Mouse (Mus musculus): ENCODE results near the gene Mrpl36. TPM values are rescaled to one million over a fixed set of nuclear protein-coding genes. Genes with fewer than 3 reads are reported as not detected.

The Mrpl36 gene
- total RNA-seq, 4 experiments from 2014 or later, result 58.8 to 75.6 (median 65.2) TPM

DNA sequence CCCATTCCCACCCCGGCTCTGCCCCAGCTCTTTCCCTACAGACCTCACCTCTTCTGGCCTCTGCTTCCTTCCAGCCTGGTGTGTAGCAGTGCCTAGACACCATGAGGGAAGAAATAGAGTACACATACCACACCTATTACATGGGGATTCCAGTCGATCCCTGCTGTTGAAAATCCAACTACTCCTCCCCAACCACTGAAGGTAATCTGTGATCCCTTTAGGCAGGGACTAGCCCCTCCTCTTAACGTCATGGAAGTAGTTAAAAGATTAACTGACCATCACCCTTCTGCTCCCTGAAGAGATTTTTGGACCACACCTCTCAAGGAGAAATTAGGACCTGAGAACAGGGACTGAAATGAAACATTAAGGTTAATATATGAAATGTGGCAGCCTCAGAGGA lies 18.9 kb downstream of the Mrpl36 start:
- DNase-seq, result no peak

DNA sequence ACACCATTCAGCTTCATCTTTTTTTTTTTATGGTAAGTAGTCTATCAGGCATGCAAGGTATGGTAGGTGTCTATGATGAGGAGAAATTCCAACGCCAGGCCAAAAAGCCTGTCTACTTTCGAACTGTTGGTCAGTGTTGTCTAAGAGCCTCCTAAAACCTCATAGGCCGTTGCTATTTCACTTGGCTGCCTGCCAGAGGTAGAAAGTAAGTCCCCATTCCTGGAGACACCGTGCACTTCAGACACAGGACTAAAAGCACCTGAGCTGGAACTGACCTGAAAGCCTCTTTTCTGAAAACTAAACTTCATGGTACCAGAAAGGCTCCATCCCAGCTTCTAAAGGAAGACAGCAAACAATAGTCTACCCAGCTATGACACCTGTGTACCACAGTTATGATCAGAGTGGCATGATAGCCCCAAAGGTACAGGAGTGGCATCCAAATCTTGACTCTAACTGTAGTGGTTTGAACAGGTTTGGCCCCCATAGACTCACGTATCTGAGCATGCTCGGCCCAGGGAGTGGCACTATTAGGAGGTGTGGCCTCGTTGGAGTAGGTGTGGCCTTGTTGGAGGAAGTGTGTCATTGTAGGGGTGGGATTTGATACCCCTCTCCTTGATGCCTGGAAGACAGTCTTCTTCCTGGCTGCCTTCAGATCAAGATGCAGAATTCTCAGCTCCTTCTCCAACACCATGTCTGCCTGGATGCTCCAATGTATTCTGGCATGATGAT lies 19.8 kb downstream of the Mrpl36 start:
- no peak for DNase-seq

DNA sequence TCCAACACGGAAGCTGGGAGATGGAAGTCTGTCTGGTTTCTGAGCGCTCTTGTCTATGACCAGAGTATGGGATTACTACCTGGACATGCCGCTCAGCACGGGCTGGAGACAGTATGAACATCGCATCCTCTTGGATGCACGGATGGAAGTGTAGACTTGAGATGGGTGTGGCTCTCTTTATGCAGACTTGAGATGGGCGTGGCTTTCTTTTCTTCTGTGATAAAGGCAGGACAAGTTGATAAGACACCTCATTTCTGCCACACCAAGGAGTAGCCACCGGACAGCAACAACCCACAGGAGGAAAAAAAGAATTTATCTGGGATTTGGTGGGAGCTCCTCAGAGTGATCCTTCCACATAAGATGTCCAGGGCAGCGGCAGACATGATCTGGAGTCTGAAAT lies 22.4 kb downstream of the Mrpl36 start:
- DNase-seq, result no peak

DNA sequence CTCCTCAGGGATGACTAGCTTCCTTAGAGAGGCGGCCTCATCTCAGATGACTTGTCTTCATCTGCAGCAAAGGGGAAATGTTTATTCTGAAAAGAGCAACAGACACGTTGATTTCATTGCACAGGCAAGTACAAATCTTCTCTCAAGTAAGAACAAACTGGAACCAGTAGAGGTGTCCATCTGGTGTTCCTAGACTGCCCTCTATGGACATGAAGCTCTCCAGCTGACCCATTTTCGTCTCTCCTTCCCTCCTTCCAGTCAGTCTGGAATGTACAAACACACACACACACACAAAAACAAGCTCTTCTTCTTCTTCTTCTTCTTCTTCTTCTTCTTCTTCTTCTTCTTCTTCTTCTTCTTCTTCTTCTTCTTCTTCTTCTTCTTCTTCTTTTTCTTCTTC lies 23.6 kb downstream of the Mrpl36 start:
- no peak for DNase-seq

DNA sequence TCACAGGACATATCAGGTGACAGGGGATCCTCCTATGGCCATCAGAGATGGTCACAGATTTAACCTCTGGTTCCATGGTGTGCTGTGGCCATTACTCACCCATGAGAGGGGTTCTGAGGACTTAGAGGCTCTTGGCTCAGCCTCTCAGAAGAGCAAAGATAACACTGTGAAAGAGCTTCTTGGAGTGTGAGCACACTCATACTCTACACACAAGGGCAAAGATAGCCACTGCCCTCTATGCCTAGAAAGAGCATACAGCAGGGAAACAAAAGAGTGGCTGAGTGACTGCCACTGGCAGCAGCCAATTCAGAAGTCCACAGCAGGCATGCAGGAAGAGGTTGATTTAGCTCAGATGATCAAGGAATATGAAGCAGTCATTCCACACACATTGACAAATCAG lies 24.2 kb downstream of the Mrpl36 start:
- no peak for DNase-seq

DNA sequence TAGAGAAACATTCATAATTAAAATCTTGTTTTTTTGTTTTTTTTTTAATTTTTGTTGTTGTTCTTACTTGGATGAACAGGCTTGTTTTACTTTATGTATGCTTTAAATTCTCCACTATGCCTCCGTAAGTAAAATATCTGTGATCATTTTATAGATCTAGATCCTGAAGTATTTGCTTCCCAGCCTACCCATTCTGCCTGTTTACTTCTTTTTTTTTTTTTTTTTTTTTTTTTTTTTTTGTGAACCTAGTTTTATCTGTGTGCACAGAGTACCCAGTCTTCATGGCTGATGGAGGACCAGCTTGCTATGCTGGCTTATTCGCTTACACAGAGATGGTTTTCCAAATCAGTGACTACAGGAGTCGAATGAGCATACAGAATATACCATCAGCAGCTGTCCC lies 28.8 kb downstream of the Mrpl36 start:
- no peak for DNase-seq

DNA sequence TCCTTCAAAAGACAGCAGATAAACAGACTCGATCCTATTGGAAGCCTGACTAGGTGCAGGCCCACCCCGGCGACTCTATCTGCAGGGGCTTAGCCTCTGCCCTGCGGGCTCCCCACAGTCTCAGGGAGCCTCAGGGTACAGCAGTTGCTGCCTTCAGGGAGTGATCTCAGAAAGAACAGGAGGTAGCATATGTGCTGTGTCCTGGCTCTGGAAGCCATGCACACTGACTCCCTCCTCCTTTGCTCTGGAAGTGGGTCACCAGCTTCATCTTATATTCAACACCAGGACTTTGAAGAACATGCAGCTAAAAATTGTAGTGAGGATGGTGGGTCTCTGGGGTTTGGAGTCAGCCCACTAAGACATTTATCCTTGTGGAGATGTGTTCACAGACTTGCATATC lies 45.1 kb downstream of the Mrpl36 start:
- DNase-seq, result no peak

DNA sequence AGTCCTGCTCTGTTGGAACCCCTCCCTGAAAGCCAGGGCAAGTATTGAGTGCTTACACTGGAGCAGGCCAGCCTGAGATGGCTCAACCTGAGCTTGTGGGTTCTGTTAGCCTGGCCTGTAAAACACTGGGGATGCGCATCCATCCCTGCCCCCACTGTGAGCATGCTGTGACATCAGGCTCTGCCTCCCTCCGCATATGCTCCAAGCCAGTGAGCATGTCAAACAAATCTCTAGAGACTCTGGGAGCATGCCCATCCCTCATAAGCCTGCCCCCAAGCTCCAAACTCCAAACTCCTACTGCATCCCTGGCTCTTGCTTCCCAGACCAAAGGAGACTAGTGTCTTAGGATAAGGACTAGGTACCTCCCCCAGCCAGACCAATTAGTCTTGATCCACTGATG lies 46.3 kb downstream of the Mrpl36 start:
- no peak for DNase-seq

DNA sequence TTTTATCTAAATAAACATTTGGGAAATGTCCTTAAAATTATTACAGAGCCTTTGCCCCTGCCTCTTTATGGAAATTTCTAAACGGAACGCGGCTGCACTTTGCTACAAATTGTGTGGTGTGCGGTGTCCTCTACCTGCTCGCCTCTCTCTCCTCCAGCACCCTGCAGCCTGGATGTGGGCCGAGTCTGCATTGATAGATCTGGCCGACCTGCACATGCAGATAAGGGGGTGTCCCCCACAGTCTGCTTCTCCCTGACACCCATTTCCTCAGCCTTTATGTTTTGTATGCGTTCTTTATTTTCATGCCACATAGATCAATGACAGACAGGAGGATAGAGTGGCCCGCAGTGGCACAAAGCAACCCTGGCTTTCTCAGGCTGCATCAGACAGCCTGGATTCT lies 49.3 kb downstream of the Mrpl36 start:
- no peak for DNase-seq

Other genes starting within 250 kb of the Mrpl36 start
- gene Irx4, start 68.0 kb upstream of the Mrpl36 start, total RNA-seq (2022), result under 1 TPM in 1 of 4 experiments, not detected in 3; 0.15 TPM
- gene Ndufs6, start within 50 bp of the Mrpl36 start, total RNA-seq (2022), result 100 to 1,000 TPM; 147 to 232 (median 199) TPM
- 10 to 100 TPM; 16.2 to 26.5 (median 20.5) TPM for gene Lpcat1, start 138.7 kb downstream of the Mrpl36 start, total RNA-seq (2022)
- under 1 TPM in 1 of 4 experiments, not detected in 3; 0.15 TPM for gene Slc6a3, start 208.2 kb downstream of the Mrpl36 start, total RNA-seq (2022)